Mouse (Mus musculus) forebrain, embryonic 14.5 days (tissue): Measurements from ENCODE around the gene Skap2. TPM values are rescaled to one million over a fixed set of nuclear protein-coding genes. Genes with fewer than 3 reads are reported as not detected.

Source experiments
- ATAC-seq: fragments of 200-750 bp; cut with Nextera tagmentation; 2 replicates; pipeline ENCODE4 v1.8.0; 2017; ENCODE audit warnings: mild to moderate bottlenecking, moderate library complexity
- DNase-seq: peaks from one replicate; pipeline ENCODE4 v3.0.0-alpha.2; 2015; ENCODE audit warnings: low spot score
- H3K27ac ChIP-seq: fragments of 300-500 bp; sonication (generic); 2 replicates; pipeline ENCODE4 v1.5.1; 2014; ENCODE audit warnings: low read depth, mild to moderate bottlenecking, control low read depth, low read length, moderate library complexity
- H3K27me3 ChIP-seq: fragments of 300-500 bp; sonication (generic); replicated peaks from 2 replicates; pipeline ENCODE4 v1.6.1; 2014; ENCODE audit warnings: low read length, control low read depth, mixed read lengths; ENCODE audit not compliant: control insufficient read depth, insufficient read depth
- H3K36me3 ChIP-seq: fragments of 300-500 bp; sonication (generic); 2 replicates; pipeline ENCODE4 v1.6.1; 2014; ENCODE audit warnings: low read length, control low read depth; ENCODE audit not compliant: control insufficient read depth, insufficient read depth
- H3K4me1 ChIP-seq: fragments of 300-500 bp; sonication (generic); 2 replicates; pipeline ENCODE4 v1.6.1; 2014; ENCODE audit warnings: antibody characterized with exemption, low read length, control low read depth; ENCODE audit not compliant: control insufficient read depth, insufficient read depth
- H3K4me2 ChIP-seq: fragments of 300-500 bp; sonication (generic); 2 replicates; pipeline ENCODE4 v1.6.1; 2014; ENCODE audit warnings: mild to moderate bottlenecking, control low read depth, low read length
- H3K4me3 ChIP-seq: fragments of 300-500 bp; sonication (generic); 2 replicates; pipeline ENCODE4 v1.5.1; 2014; ENCODE audit warnings: low read depth, low read length, control low read depth
- H3K9ac ChIP-seq: fragments of 300-500 bp; sonication (generic); 2 replicates; pipeline ENCODE4 v1.6.1; 2014; ENCODE audit warnings: mild to moderate bottlenecking, low read length, control low read depth, moderate library complexity
- H3K9me3 ChIP-seq: fragments of 300-500 bp; sonication (generic); replicated peaks from 2 replicates; pipeline ENCODE4 v1.6.1; 2016; ENCODE audit warnings: low read length, control low read depth, mixed read lengths; ENCODE audit not compliant: control insufficient read depth
- WGBS: fragments of 180-500 bp; shearing (Covaris S2); extraction: QIAGEN DNeasy Blood & Tissue Kit; methylation state at CpG from one replicate; pipeline ENCODE4 v1.1.7; 2014; 5-methylcytosine and 5-hydroxymethylcytosine counted together
- polyA plus RNA-seq: library from polyadenylated mRNA; unstranded; fragments of >200 nt; fragmentation: Nextera tagmentation; extraction: Ambion mirVana; gene quantifications from 2 replicates; pipeline ENCODE4 v1.2.1, GENCODE M21; 2014

Gene Skap2
- polyA plus RNA-seq, 1 experiment from 2014 or later, result 5.7 TPM

DNA sequence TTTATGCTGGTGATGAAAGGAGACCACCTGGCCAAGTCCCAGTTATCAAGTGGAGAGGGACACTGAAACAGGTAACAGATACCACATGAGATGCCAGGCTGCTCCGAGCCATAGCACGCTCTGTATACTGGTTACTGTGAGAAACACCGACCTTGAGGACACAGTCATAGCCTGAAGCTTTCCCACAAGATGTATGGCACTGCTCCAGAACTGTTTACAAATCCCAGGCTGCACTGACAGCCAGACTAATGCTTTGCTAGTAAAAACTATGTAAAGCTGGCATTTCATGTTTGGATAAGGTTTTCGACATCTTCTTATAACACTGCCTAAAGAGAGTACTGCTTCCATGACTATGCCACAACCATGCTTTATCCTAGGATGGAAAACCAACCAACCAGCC is 90.5 kb downstream of the Skap2 start:
- DNase-seq, result no peak
- H3K4me2 ChIP-seq, result no peak overlapping the region
- no peak overlapping the region for H3K4me3 ChIP-seq
- no peak overlapping the region for H3K9ac ChIP-seq
- no peaks in the 10 kb centered on the region for H3K36me3 ChIP-seq
- 0 out of 2 replicates have a peak, but pooled peaks cover 3% of the 10 kb centered on the region for H3K27me3 ChIP-seq
- H3K4me1 ChIP-seq, result no peaks in the 10 kb centered on the region
- H3K9me3 ChIP-seq, result no peaks in the 10 kb centered on the region
- no peak overlapping the region for H3K27ac ChIP-seq
- 92% methylated on average over 4 of the region's 4 CpGs for WGBS
- no peak for ATAC-seq

DNA sequence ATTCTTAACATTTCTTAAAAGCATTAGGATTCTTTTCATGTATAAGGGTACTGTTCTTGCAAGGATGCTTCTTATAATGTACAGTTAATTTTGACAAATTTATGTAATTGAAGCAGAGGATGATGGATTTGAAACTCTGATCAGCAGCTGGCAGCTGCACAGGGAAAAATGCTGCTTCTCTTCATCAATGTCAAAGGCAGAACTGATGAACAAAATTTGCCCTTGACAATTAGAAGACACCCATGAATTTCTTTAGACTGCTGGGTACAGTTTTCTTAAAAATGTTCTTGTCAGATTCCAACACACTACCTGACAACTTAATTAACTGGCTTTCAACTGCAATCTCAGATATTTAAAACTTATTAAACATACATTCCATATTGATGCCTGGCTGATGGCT is 103.9 kb downstream of the Skap2 start:
- DNase-seq (peak; percentile 22), ATAC-seq (no peak)
- Histone ChIP-seq H3K27ac (no peak overlapping the region), H3K9ac (no peak overlapping the region), H3K9me3 (no peaks in the 10 kb centered on the region), H3K36me3 (no peaks in the 10 kb centered on the region), H3K4me2 (no peak overlapping the region), H3K4me3 (no peak overlapping the region), H3K4me1 (no peaks in the 10 kb centered on the region), H3K27me3 (no peaks in the 10 kb centered on the region)

DNA sequence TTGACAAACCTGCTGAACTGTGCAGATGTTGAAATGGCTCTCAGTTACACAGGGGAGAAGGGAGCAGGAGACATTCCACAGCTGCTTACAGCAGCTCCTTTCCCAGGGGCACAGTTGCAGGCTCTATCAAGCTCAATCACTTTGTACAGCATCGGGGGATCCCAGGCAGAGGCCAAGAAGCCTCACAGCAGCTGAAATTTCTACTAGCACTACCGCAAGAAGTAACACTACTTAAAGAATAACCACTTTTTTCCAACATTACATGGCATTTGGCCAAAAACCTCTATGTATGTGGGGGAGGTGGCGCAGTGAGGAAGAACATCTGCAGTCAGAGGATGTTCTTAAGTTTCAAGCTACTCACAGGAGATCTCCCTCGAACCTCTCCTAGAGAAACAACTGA is 106.7 kb downstream of the Skap2 start:
- Histone ChIP-seq H3K36me3 (no peaks in the 10 kb centered on the region), H3K9me3 (no peaks in the 10 kb centered on the region), H3K9ac (no peak overlapping the region), H3K27ac (no peak overlapping the region), H3K4me3 (no peak overlapping the region), H3K27me3 (no peaks in the 10 kb centered on the region), H3K4me1 (no peaks in the 10 kb centered on the region), H3K4me2 (no peak overlapping the region)
- no peak for ATAC-seq
- 74% methylated on average over 4 of the region's 4 CpGs for WGBS
- peak; percentile 21 for DNase-seq

DNA sequence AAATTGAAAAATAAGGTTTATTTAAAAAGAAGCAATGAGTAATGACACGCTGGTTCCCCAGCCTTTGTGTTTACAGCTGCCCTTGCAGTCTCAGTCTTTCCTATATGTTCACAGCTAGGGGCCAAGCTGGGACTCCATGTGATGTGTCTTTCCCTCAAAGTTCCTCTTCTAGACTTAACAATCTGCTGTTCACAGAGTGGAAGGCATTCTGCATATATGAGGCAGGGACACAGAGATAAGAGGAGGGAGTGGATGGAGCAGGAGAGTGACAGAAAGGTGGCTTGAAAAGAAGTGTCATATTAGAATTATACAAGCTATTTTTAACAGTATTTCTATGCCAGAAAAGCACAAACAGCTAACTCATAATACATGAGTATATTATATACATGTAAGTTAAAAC is 110.8 kb downstream of the Skap2 start:
- no peak overlapping the region for H3K27ac ChIP-seq
- H3K4me3 ChIP-seq, result no peak overlapping the region
- H3K9ac ChIP-seq, result no peak overlapping the region
- no peak overlapping the region for H3K4me2 ChIP-seq
- WGBS, result 74% methylated on average over 1 of the region's 1 CpGs
- DNase-seq, result no peak
- H3K36me3 ChIP-seq, result no peaks in the 10 kb centered on the region
- H3K9me3 ChIP-seq, result no peaks in the 10 kb centered on the region
- no peaks in the 10 kb centered on the region for H3K27me3 ChIP-seq
- H3K4me1 ChIP-seq, result no peaks in the 10 kb centered on the region
- no peak for ATAC-seq

DNA sequence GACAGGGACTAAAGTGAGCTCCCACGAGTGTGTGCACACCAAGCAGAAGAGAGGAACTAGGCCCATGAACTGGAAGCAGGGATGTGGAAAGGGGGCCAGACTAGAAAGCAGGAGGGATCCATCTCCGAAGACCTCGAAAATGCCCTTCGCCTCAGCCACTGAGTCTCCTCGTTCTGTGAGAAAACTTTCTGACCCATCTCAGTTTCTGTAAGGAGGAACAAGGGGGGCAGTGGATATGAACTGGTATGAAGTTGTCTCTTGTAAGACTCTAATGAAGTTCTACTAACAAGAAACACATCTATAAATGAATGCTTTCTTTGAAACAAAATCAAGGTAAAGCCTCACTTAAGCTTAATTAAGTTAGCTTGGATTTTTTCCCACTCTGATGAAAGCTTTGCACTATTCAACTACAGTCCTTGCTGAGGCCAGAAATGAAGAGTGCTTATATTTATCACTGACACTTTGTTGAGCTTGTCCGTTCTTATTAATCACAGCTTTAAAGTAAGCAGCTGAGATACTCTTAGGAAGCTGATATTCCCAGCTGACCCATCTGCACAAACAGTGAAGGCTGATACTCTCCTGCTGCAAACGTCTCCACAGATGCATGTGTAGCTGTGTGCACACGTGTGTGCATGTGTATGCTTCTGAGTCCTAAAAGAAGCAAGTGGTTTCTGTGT is 113.9 kb downstream of the Skap2 start:
- no peak for ATAC-seq
- WGBS, result 76% methylated on average over 8 of the region's 8 CpGs
- Histone ChIP-seq H3K36me3 (no peaks in the 10 kb centered on the region), H3K9ac (no peak overlapping the region), H3K4me2 (no peak overlapping the region), H3K4me3 (no peak overlapping the region), H3K9me3 (no peaks in the 10 kb centered on the region), H3K27ac (no peak overlapping the region), H3K27me3 (no peaks in the 10 kb centered on the region), H3K4me1 (no peaks in the 10 kb centered on the region)
- DNase-seq, result no peak

DNA sequence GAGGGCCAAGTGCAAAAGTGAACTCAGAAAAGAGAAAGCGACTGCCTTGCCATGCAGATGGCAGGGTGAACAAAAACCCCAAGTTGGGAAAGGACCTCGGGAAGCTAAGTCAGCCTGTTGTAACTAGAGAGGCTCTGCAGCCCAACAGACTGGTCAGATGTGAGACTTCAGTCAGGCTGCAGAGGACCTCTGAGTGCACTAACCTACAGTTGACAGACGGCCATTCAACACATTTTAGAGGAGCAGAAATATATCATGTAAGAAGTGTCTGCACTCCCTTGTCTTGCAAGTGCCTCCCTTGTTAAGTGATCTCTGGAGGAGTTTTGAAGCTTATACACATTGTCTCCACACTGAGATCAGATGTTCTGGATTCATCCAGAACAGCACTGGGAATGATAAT is 116.6 kb downstream of the Skap2 start:
- H3K9me3 ChIP-seq, result no peaks in the 10 kb centered on the region
- no peak overlapping the region for H3K9ac ChIP-seq
- no peaks in the 10 kb centered on the region for H3K36me3 ChIP-seq
- no peak overlapping the region for H3K4me3 ChIP-seq
- H3K4me1 ChIP-seq, result no peaks in the 10 kb centered on the region
- H3K4me2 ChIP-seq, result no peak overlapping the region
- 89% methylated on average over 3 of the region's 3 CpGs for WGBS
- H3K27me3 ChIP-seq, result no peaks in the 10 kb centered on the region
- no peak for DNase-seq
- H3K27ac ChIP-seq, result no peak overlapping the region
- ATAC-seq, result no peak

DNA sequence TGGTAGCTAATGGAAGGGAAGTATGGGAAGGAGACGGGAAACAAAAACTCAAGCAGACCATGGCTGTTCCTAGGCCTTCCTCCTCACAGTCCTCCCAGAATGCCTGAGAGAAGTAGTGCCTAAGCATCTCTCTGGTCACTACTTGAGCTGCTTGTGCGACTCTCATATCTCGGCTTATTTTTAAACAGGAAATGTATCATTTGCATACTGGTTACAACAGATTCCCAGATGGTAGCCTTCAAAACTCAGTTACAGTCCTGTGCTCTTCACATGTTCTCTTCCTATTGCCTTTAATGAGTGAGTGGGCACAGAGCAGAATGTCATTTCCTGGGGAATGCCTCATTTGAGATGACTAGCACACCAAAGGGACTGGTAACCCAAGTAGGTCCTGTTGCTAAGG is 117.6 kb downstream of the Skap2 start:
- no peaks in the 10 kb centered on the region for H3K9me3 ChIP-seq
- no peaks in the 10 kb centered on the region for H3K27me3 ChIP-seq
- no peaks in the 10 kb centered on the region for H3K36me3 ChIP-seq
- H3K9ac ChIP-seq, result no peak overlapping the region
- 87% methylated on average over 3 of the region's 3 CpGs for WGBS
- DNase-seq (no peak), ATAC-seq (no peak)
- no peak overlapping the region for H3K27ac ChIP-seq
- no peaks in the 10 kb centered on the region for H3K4me1 ChIP-seq
- no peak overlapping the region for H3K4me3 ChIP-seq
- H3K4me2 ChIP-seq, result no peak overlapping the region

DNA sequence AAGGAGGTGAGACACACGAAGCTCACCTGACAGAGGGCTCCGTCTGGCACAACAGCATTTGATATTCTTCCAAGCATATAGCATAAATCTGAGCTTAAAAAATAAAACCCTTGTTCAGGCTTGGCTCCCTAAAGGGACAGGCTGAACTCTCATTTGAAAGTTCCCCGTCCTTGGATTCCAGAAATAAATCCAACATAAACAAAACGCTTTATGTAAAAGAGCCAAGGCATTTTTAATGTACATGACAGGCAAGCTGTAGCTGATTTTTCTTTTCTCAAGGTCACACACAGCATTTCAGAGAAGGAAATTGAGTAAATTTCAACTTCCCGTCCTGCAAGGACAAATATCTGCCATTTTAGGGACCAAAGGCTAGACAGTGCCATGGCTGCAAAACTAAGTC is 122.0 kb downstream of the Skap2 start:
- Histone ChIP-seq H3K9ac (no peak overlapping the region), H3K27me3 (no peaks in the 10 kb centered on the region), H3K4me2 (no peak overlapping the region), H3K4me1 (no peaks in the 10 kb centered on the region), H3K4me3 (no peak overlapping the region), H3K27ac (no peak overlapping the region), H3K36me3 (no peaks in the 10 kb centered on the region), H3K9me3 (no peaks in the 10 kb centered on the region)
- ATAC-seq (no peak), DNase-seq (no peak)
- WGBS, result 88% methylated on average over 5 of the region's 5 CpGs

DNA sequence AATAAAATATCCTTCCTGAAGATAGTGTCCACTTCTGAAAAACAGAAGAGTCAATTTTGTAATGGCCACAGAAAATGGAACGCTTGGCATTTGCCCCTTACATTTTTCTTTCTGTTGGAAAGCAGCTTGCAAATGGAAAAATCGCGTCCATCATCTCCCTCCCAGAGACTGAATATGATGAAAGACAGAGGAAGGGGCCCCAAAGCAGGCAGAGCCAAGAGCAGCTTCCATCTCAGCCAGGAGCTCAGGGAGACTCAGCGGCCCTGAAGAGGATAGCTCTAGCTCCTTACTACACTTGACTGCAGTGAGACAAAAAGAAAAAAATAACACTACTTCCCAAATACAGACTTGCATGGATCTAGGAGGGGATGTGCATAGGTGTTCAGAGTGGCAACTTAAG is 122.5 kb downstream of the Skap2 start:
- Histone ChIP-seq H3K9ac (no peak overlapping the region), H3K36me3 (no peaks in the 10 kb centered on the region), H3K4me2 (no peak overlapping the region), H3K27me3 (no peaks in the 10 kb centered on the region), H3K27ac (no peak overlapping the region), H3K4me1 (no peaks in the 10 kb centered on the region), H3K4me3 (no peak overlapping the region), H3K9me3 (no peaks in the 10 kb centered on the region)
- ATAC-seq (no peak), DNase-seq (no peak)
- 87% methylated on average over 4 of the region's 4 CpGs for WGBS
